ENCODE assay signal across 23 mouse cellular contexts in genomic region chr1:192742394-192743251, GRCm38 (mm10). TPM values are rescaled to one million over a fixed set of nuclear protein-coding genes. Genes with fewer than 3 reads are reported as not detected.
DNase-seq lines count a peak whose midpoint lies in the region; ATAC-seq and TF ChIP-seq lines count a peak whose summit lies in the region.
"Had no signal": no experiment of that assay in that cellular context is flagged by ENCODE, and none has a peak within 500 bp of the region (broad histone marks: within the 10 kb centered on the region; RNA-seq: fewer than 3 reads in every experiment).

No protein-coding gene starts in this region.

- ATAC-seq in kidney, embryonic 15.5 days (replicated peaks; ENCODE audit: low FRiP score): 0 out of 2 replicates have a peak, but pooled peaks have one; percentile 9
- no peak for ATAC-seq in hindbrain, embryonic 16.5 days
- ATAC-seq: hindbrain, postnatal 0 days had no signal

- TF ChIP-seq CTCF in MEL (IDR thresholded peaks at IDR 0.05 in 2 of 3, conservative IDR thresholded peaks at IDR 0.05 in 1 of 3; ENCODE audit: control insufficient read depth in 1 of 3, insufficient read depth in 1 of 3, low read depth in 2 of 3, low read length in 3 of 3, poor library complexity in 1 of 3, severe bottlenecking in 1 of 3): no peak

- 0 out of 2 replicates have a peak, but pooled peaks cover 10% of the 10 kb centered on the region for H3K36me3 ChIP-seq in kidney, embryonic 15.5 days
- H3K36me3 ChIP-seq in MEL (ENCODE audit: control insufficient read depth in 1 of 2, insufficient read depth in 2 of 2, low read length in 2 of 2): no peaks in the 10 kb centered on the region; a peak in 1 of 4 replicates
- H3K36me3 ChIP-seq in splenic B cell, adult 2 months (ENCODE audit: control insufficient read depth, insufficient read depth, low read length, poor library complexity, severe bottlenecking): no peaks in the 10 kb centered on the region
- no peaks in the 10 kb centered on the region for H3K36me3 ChIP-seq in hindbrain, embryonic 16.5 days (ENCODE audit: control insufficient read depth, insufficient read depth, low read length)
- H3K36me3 ChIP-seq: limb, embryonic 15.5 days; liver, embryonic 15.5 days; neural tube, embryonic 15.5 days; stomach, embryonic 15.5 days had no signal

- H3K79me2 ChIP-seq in MEL (ENCODE audit: control insufficient read depth, insufficient read depth, low read length, poor library complexity): no peaks in the 10 kb centered on the region

- TF ChIP-seq RAD21 in MEL (IDR thresholded peaks at IDR 0.05; ENCODE audit: low read depth, low read length): no peak

- H3K4me2 ChIP-seq in kidney, embryonic 15.5 days: no peak overlapping the region
- no peak overlapping the region for H3K4me2 ChIP-seq in hindbrain, embryonic 16.5 days (ENCODE audit: low read length)
- H3K4me2 ChIP-seq: embryonic facial prominence, embryonic 13.5 days; limb, embryonic 15.5 days; liver, embryonic 15.5 days; neural tube, embryonic 15.5 days; stomach, embryonic 15.5 days had no signal

- no peaks in the 10 kb centered on the region for H3K27me3 ChIP-seq in kidney, embryonic 15.5 days
- H3K27me3 ChIP-seq in MEL (ENCODE audit: control insufficient read depth in 1 of 2, insufficient read depth in 2 of 2, low read length in 2 of 2): no peaks in the 10 kb centered on the region
- no peaks in the 10 kb centered on the region for H3K27me3 ChIP-seq in splenic B cell, adult 2 months (ENCODE audit: control insufficient read depth, insufficient read depth, low read length, poor library complexity, severe bottlenecking)
- no peaks in the 10 kb centered on the region for H3K27me3 ChIP-seq in hindbrain, embryonic 16.5 days (replicated peaks; ENCODE audit: control insufficient read depth, insufficient read depth, low read length)
- H3K27me3 ChIP-seq: embryonic facial prominence, embryonic 13.5 days; limb, embryonic 15.5 days; liver, embryonic 15.5 days; neural tube, embryonic 15.5 days; stomach, embryonic 15.5 days had no signal

- no peak overlapping the region for H3K27ac ChIP-seq in kidney, embryonic 15.5 days
- H3K27ac ChIP-seq in MEL (ENCODE audit: control insufficient read depth, low read depth, low read length): no peak overlapping the region
- no peak overlapping the region for H3K27ac ChIP-seq in hindbrain, embryonic 16.5 days (ENCODE audit: low read depth, low read length)
- H3K27ac ChIP-seq: embryonic facial prominence, embryonic 13.5 days; heart, adult 2 months; hindbrain, postnatal 0 days; limb, embryonic 15.5 days; liver, embryonic 15.5 days; neural tube, embryonic 15.5 days; stomach, embryonic 15.5 days had no signal

- H3K9ac ChIP-seq in kidney, embryonic 15.5 days: no peak overlapping the region
- no peak overlapping the region for H3K9ac ChIP-seq in MEL (ENCODE audit: control insufficient read depth, low read depth, low read length, poor library complexity, severe bottlenecking)
- no peak overlapping the region for H3K9ac ChIP-seq in hindbrain, embryonic 16.5 days (ENCODE audit: low read depth, low read length)
- H3K9ac ChIP-seq: embryonic facial prominence, embryonic 13.5 days; limb, embryonic 15.5 days; liver, embryonic 15.5 days; neural tube, embryonic 15.5 days; stomach, embryonic 15.5 days had no signal

- TF ChIP-seq POLR2A in MEL (IDR thresholded peaks at IDR 0.05; ENCODE audit: control insufficient read depth in 1 of 2, insufficient read depth in 1 of 2, low read depth in 1 of 2, low read length in 2 of 2, poor library complexity in 1 of 2): no peak

- H3K4me3 ChIP-seq in kidney, embryonic 15.5 days (replicated peaks): no peak overlapping the region
- H3K4me3 ChIP-seq in MEL (ENCODE audit: control insufficient read depth in 1 of 2, insufficient read depth in 1 of 2, low read depth in 2 of 2, low read length in 2 of 2): no peak overlapping the region
- H3K4me3 ChIP-seq in hindbrain, embryonic 16.5 days (ENCODE audit: low read length): no peak overlapping the region
- H3K4me3 ChIP-seq: embryonic facial prominence, embryonic 13.5 days; heart, adult 2 months; limb, embryonic 15.5 days; liver, embryonic 15.5 days; myocyte; neural tube, embryonic 15.5 days; stomach, embryonic 15.5 days had no signal

- no peaks in the 10 kb centered on the region for H3K4me1 ChIP-seq in kidney, embryonic 15.5 days
- H3K4me1 ChIP-seq in MEL (ENCODE audit: control insufficient read depth in 1 of 2, insufficient read depth in 2 of 2, low read length in 2 of 2): peaks cover 0 to 3% of the 10 kb centered on the region in 2 experiments; a peak in 1 of 4 replicates
- no peaks in the 10 kb centered on the region for H3K4me1 ChIP-seq in hindbrain, embryonic 16.5 days (ENCODE audit: control insufficient read depth, insufficient read depth, low read depth, low read length)
- H3K4me1 ChIP-seq: embryonic facial prominence, embryonic 13.5 days; liver, embryonic 15.5 days; neural tube, embryonic 15.5 days; stomach, embryonic 15.5 days had no signal

- DNase-seq in kidney, postnatal 4 days: no peak
- peak; percentile 31 for DNase-seq in MEL (ENCODE audit: low read depth, low spot score)
- DNase-seq in fat pad, adult 2 months (ENCODE audit: extremely low read depth, low read depth, low spot score): peak; percentile 19
- DNase-seq in splenic B cell, adult 2 months (ENCODE audit: low read depth, low spot score): peak; percentile 38
- DNase-seq in cerebellum, adult 8-10 months: no peak
- DNase-seq in spleen, adult 12 weeks (ENCODE audit: low spot score): no peak
- DNase-seq: cerebellum, postnatal 10 days; gastrocnemius, postnatal 14 days; heart, adult 2 months; heart, postnatal 4 days; kidney, adult 2 months; kidney, postnatal 25 days; midbrain, embryonic 14.5 days; thymus, adult 18-20 months had no signal

- no peaks in the 10 kb centered on the region for H3K9me3 ChIP-seq in kidney, embryonic 15.5 days (replicated peaks)
- H3K9me3 ChIP-seq in MEL (replicated peaks; ENCODE audit: insufficient read depth, low read length): no peaks in the 10 kb centered on the region
- no peaks in the 10 kb centered on the region for H3K9me3 ChIP-seq in hindbrain, embryonic 16.5 days (ENCODE audit: control insufficient read depth, low read length)
- H3K9me3 ChIP-seq: embryonic facial prominence, embryonic 13.5 days; limb, embryonic 15.5 days; liver, embryonic 15.5 days; neural tube, embryonic 15.5 days; stomach, embryonic 15.5 days had no signal

- WGBS in kidney, embryonic 15.5 days: 69% methylated on average over 7 of the region's 7 CpGs
- 85% methylated on average over 7 of the region's 7 CpGs for WGBS in hindbrain, embryonic 16.5 days

- TF ChIP-seq EP300 in MEL (IDR thresholded peaks at IDR 0.05; ENCODE audit: low read depth in 1 of 2, low read length in 2 of 2): no peak

TF ChIP-seq in MEL, 35 proteins besides CTCF, POLR2A, EP300 and RAD21:
- TF ChIP-seq TBP (IDR thresholded peaks at IDR 0.05; ENCODE audit: low read depth, low read length): no peak
- TF ChIP-seq USF1 (IDR thresholded peaks at IDR 0.05; ENCODE audit: low read depth, low read length): no peak
- no peak for TF ChIP-seq RCOR1 (IDR thresholded peaks at IDR 0.05; ENCODE audit: low read depth, low read length)
- TF ChIP-seq GATA1 (IDR thresholded peaks at IDR 0.05; ENCODE audit: low read depth, low read length): no peak
- TF ChIP-seq MEF2A (IDR thresholded peaks at IDR 0.05; ENCODE audit: extremely low read depth, insufficient replicate concordance, low read depth, low read length, poor library complexity, severe bottlenecking): no peak
- no peak for TF ChIP-seq ZMIZ1 (IDR thresholded peaks at IDR 0.05; ENCODE audit: low read depth, low read length)
- no peak for TF ChIP-seq TAL1 (IDR thresholded peaks at IDR 0.05; ENCODE audit: low read length)

RNA-seq across cellular contexts. Expression of gene Hhat, which starts 28.4 kb away (rescaled TPM):
- polyA plus RNA-seq in kidney, embryonic 15.5 days (2015; fragmentation: Nextera tagmentation; extraction: Ambion mirVana): 13.7 and 15.4 TPM in 2 replicates
- total RNA-seq in MEL (2012; rRNA removed): 0.36 and 0.39 TPM in 2 replicates
- polyA plus RNA-seq in MEL (2012; ENCODE audit: insufficient read depth in 1 of 2, insufficient read length in 2 of 2, low read depth in 1 of 2, low replicate concordance in 2 of 2, missing spikeins in 1 of 2): 1 to 10 TPM in 1 of 2 experiments, not detected in 1; 1.0 TPM
- 3.4 and 3.5 TPM in 2 replicates for polyA plus RNA-seq in hindbrain, embryonic 16.5 days (2015; fragmentation: Nextera tagmentation; extraction: Ambion mirVana)

Comparison
In these comparisons a context has a peak if more than half of its experiments do, and no peak if none do; other contexts are left out.
1. DNase-seq: peak in MEL (single experiment), fat pad, adult 2 months (single experiment) and splenic B cell, adult 2 months (single experiment); none in kidney, postnatal 4 days (0 of 2), cerebellum, adult 8-10 months (single experiment) and spleen, adult 12 weeks (single experiment).